Mouse (Mus musculus): Measurements from ENCODE around the gene Acot8. TPM values are rescaled to one million over a fixed set of nuclear protein-coding genes. Genes with fewer than 3 reads are reported as not detected.

The Acot8 gene
- total and polyA plus RNA-seq, 3 experiments = 30.9 to 40.3 TPM; not detected in 1

GRCm38 (mm10) chr2:164758692-164759091, 46.0 kb downstream of the Acot8 start:
- Histone ChIP-seq H3K79me2 (ENCODE audit: control insufficient read depth, insufficient read depth, low read length, poor library complexity) (no peaks in the 10 kb centered on the region), H3K9ac (ENCODE audit: control insufficient read depth, low read depth, low read length, poor library complexity, severe bottlenecking) (no peak overlapping the region), H3K4me1 (ENCODE audit: control insufficient read depth in 1 of 2, insufficient read depth in 2 of 2, low read length in 2 of 2) (no peaks in the 10 kb centered on the region), H3K4me3 (ENCODE audit: control insufficient read depth in 1 of 2, insufficient read depth in 1 of 2, low read depth in 2 of 2, low read length in 2 of 2) (no peak overlapping the region), H3K27ac (ENCODE audit: control insufficient read depth, low read depth, low read length) (no peak overlapping the region), H3K27me3 (ENCODE audit: control insufficient read depth in 1 of 2, insufficient read depth in 2 of 2, low read length in 2 of 2) (no peaks in the 10 kb centered on the region), H3K36me3 (ENCODE audit: control insufficient read depth in 1 of 2, insufficient read depth in 2 of 2, low read length in 2 of 2) (peaks cover 8 to 15% of the 10 kb centered on the region in 2 experiments), H3K9me3 (replicated peaks; ENCODE audit: insufficient read depth, low read length) (no peaks in the 10 kb centered on the region)
- TF ChIP-seq POLR2AphosphoS2 (IDR thresholded peaks at IDR 0.05; ENCODE audit: low read length) = no peak
- no peak for TF ChIP-seq MEF2A (IDR thresholded peaks at IDR 0.05; ENCODE audit: extremely low read depth, insufficient replicate concordance, low read depth, low read length, poor library complexity, severe bottlenecking)
- no peak for TF ChIP-seq MAFK (IDR thresholded peaks at IDR 0.05; ENCODE audit: borderline replicate concordance, low read depth, low read length)
- TF ChIP-seq JUND (IDR thresholded peaks at IDR 0.05; ENCODE audit: low read depth, low read length) = no peak
- no peak for TF ChIP-seq ZKSCAN1 (IDR thresholded peaks at IDR 0.05; ENCODE audit: low read depth, low read length)
- no peak for TF ChIP-seq ELF1 (IDR thresholded peaks at IDR 0.05; ENCODE audit: low read depth, low read length)
- no peak for TF ChIP-seq SMC3 (IDR thresholded peaks at IDR 0.05; ENCODE audit: low read depth, low read length)
- no peak for TF ChIP-seq TAL1 (IDR thresholded peaks at IDR 0.05; ENCODE audit: low read length)
- TF ChIP-seq HCFC1 (IDR thresholded peaks at IDR 0.05; ENCODE audit: low read depth, low read length) = no peak
- TF ChIP-seq TBP (IDR thresholded peaks at IDR 0.05; ENCODE audit: low read depth, low read length) = no peak
- no peak for TF ChIP-seq MYC (IDR thresholded peaks at IDR 0.05; ENCODE audit: low read depth, low read length)
- TF ChIP-seq ETS1 (IDR thresholded peaks at IDR 0.05; ENCODE audit: low read depth, low read length) = no peak
- no peak for DNase-seq (ENCODE audit: low read depth, low spot score)

GRCm38 (mm10) chr2:164757841-164758240, 46.8 kb downstream of the Acot8 start:
- TF ChIP-seq NELFE (IDR thresholded peaks at IDR 0.05; ENCODE audit: low read depth, low read length) = no peak
- TF ChIP-seq TBP (IDR thresholded peaks at IDR 0.05; ENCODE audit: low read depth, low read length) = no peak
- TF ChIP-seq MYC (IDR thresholded peaks at IDR 0.05; ENCODE audit: low read depth, low read length) = no peak
- no peak for TF ChIP-seq ELF1 (IDR thresholded peaks at IDR 0.05; ENCODE audit: low read depth, low read length)
- TF ChIP-seq POLR2AphosphoS5 (IDR thresholded peaks at IDR 0.05; ENCODE audit: borderline replicate concordance, low read depth, low read length) = no peak
- TF ChIP-seq E2F4 (IDR thresholded peaks at IDR 0.05; ENCODE audit: borderline replicate concordance, low read depth, low read length) = no peak
- TF ChIP-seq POLR2A (IDR thresholded peaks at IDR 0.05; ENCODE audit: control insufficient read depth in 1 of 2, insufficient read depth in 1 of 2, low read depth in 1 of 2, low read length in 2 of 2, poor library complexity in 1 of 2) = no peak
- TF ChIP-seq MYB (IDR thresholded peaks at IDR 0.05; ENCODE audit: low read depth, low read length) = no peak
- TF ChIP-seq RCOR1 (IDR thresholded peaks at IDR 0.05; ENCODE audit: low read depth, low read length) = no peak
- Histone ChIP-seq H3K4me3 (ENCODE audit: control insufficient read depth in 1 of 2, insufficient read depth in 1 of 2, low read depth in 2 of 2, low read length in 2 of 2) (no peak overlapping the region), H3K27me3 (ENCODE audit: control insufficient read depth in 1 of 2, insufficient read depth in 2 of 2, low read length in 2 of 2) (no peaks in the 10 kb centered on the region), H3K27ac (ENCODE audit: control insufficient read depth, low read depth, low read length) (no peak overlapping the region), H3K4me1 (ENCODE audit: control insufficient read depth in 1 of 2, insufficient read depth in 2 of 2, low read length in 2 of 2) (no peaks in the 10 kb centered on the region), H3K9ac (ENCODE audit: control insufficient read depth, low read depth, low read length, poor library complexity, severe bottlenecking) (no peak overlapping the region), H3K9me3 (replicated peaks; ENCODE audit: insufficient read depth, low read length) (no peaks in the 10 kb centered on the region), H3K36me3 (ENCODE audit: control insufficient read depth in 1 of 2, insufficient read depth in 2 of 2, low read length in 2 of 2) (peaks cover 8 to 18% of the 10 kb centered on the region in 2 experiments), H3K79me2 (ENCODE audit: control insufficient read depth, insufficient read depth, low read length, poor library complexity) (no peaks in the 10 kb centered on the region)
- DNase-seq (ENCODE audit: low read depth, low spot score) = no peak

All from MEL (cell line).